Mouse (Mus musculus): ENCODE measurements at regions not wholly inside any gene's neighbourhood (a gene's known extent, or its start where the extent isn't known, plus 50 kb on each side); places are given as distances from the start of the nearest gene placed in this dataset.

GRCm38 (mm10) chr6:103381930-103382329, 128.5 kb upstream of the Chl1 start:
- Histone ChIP-seq H3K9ac (ENCODE audit: control insufficient read depth, low read depth, low read length, poor library complexity, severe bottlenecking) (no peak overlapping the region), H3K79me2 (ENCODE audit: control insufficient read depth, insufficient read depth, low read length, poor library complexity) (no peaks in the 10 kb centered on the region), H3K27me3 (ENCODE audit: control insufficient read depth in 1 of 2, insufficient read depth in 2 of 2, low read length in 2 of 2) (no peaks in the 10 kb centered on the region; a peak in 1 of 4 replicates), H3K36me3 (ENCODE audit: control insufficient read depth in 1 of 2, insufficient read depth in 2 of 2, low read length in 2 of 2) (no peaks in the 10 kb centered on the region), H3K27ac (ENCODE audit: control insufficient read depth, low read depth, low read length) (no peak overlapping the region), H3K4me1 (ENCODE audit: control insufficient read depth in 1 of 2, insufficient read depth in 2 of 2, low read length in 2 of 2) (no peaks in the 10 kb centered on the region), H3K9me3 (replicated peaks; ENCODE audit: insufficient read depth, low read length) (no peaks in the 10 kb centered on the region), H3K4me3 (ENCODE audit: control insufficient read depth in 1 of 2, insufficient read depth in 1 of 2, low read depth in 2 of 2, low read length in 2 of 2) (no peak overlapping the region)
- TF ChIP-seq GABPA (IDR thresholded peaks at IDR 0.05; ENCODE audit: low read depth, low read length) (no peak), GATA1 (IDR thresholded peaks at IDR 0.05; ENCODE audit: low read depth, low read length) (no peak), ZMIZ1 (IDR thresholded peaks at IDR 0.05; ENCODE audit: low read depth, low read length) (no peak), TAL1 (IDR thresholded peaks at IDR 0.05; ENCODE audit: low read length) (no peak), ELF1 (IDR thresholded peaks at IDR 0.05; ENCODE audit: low read depth, low read length) (no peak), RAD21 (IDR thresholded peaks at IDR 0.05; ENCODE audit: low read depth, low read length) (no peak), KAT2A (conservative IDR thresholded peaks at IDR 0.05; ENCODE audit: low read depth, low read length) (no peak), NELFE (IDR thresholded peaks at IDR 0.05; ENCODE audit: low read depth, low read length) (no peak), ZKSCAN1 (IDR thresholded peaks at IDR 0.05; ENCODE audit: low read depth, low read length) (no peak)
- no peak for DNase-seq (ENCODE audit: low read depth, low spot score)

GRCm38 (mm10) chr6:103386591-103386990, 123.8 kb upstream of the Chl1 start:
- Histone ChIP-seq H3K27ac (ENCODE audit: control insufficient read depth, low read depth, low read length) (no peak overlapping the region), H3K27me3 (ENCODE audit: control insufficient read depth in 1 of 2, insufficient read depth in 2 of 2, low read length in 2 of 2) (no peaks in the 10 kb centered on the region), H3K36me3 (ENCODE audit: control insufficient read depth in 1 of 2, insufficient read depth in 2 of 2, low read length in 2 of 2) (no peaks in the 10 kb centered on the region), H3K9ac (ENCODE audit: control insufficient read depth, low read depth, low read length, poor library complexity, severe bottlenecking) (no peak overlapping the region), H3K4me1 (ENCODE audit: control insufficient read depth in 1 of 2, insufficient read depth in 2 of 2, low read length in 2 of 2) (no peaks in the 10 kb centered on the region), H3K9me3 (replicated peaks; ENCODE audit: insufficient read depth, low read length) (no peaks in the 10 kb centered on the region), H3K79me2 (ENCODE audit: control insufficient read depth, insufficient read depth, low read length, poor library complexity) (no peaks in the 10 kb centered on the region), H3K4me3 (ENCODE audit: control insufficient read depth in 1 of 2, insufficient read depth in 1 of 2, low read depth in 2 of 2, low read length in 2 of 2) (no peak overlapping the region)
- TF ChIP-seq MYC (IDR thresholded peaks at IDR 0.05; ENCODE audit: low read depth, low read length) = no peak
- no peak for TF ChIP-seq POLR2AphosphoS2 (IDR thresholded peaks at IDR 0.05; ENCODE audit: low read length)
- TF ChIP-seq TBP (IDR thresholded peaks at IDR 0.05; ENCODE audit: low read depth, low read length) = no peak
- DNase-seq (ENCODE audit: low read depth, low spot score) = no peak

- TF ChIP-seq SMC3 (IDR thresholded peaks at IDR 0.05; ENCODE audit: low read depth, low read length) (no peak), POLR2AphosphoS2 (IDR thresholded peaks at IDR 0.05; ENCODE audit: low read length) (no peak), JUND (IDR thresholded peaks at IDR 0.05; ENCODE audit: low read depth, low read length) (no peak), ETS1 (IDR thresholded peaks at IDR 0.05; ENCODE audit: low read depth, low read length) (no peak), TBP (IDR thresholded peaks at IDR 0.05; ENCODE audit: low read depth, low read length) (no peak), MYB (IDR thresholded peaks at IDR 0.05; ENCODE audit: low read depth, low read length) (no peak), RCOR1 (IDR thresholded peaks at IDR 0.05; ENCODE audit: low read depth, low read length) (no peak), RAD21 (IDR thresholded peaks at IDR 0.05; ENCODE audit: low read depth, low read length) (no peak)
- Histone ChIP-seq H3K4me1 (ENCODE audit: control insufficient read depth in 1 of 2, insufficient read depth in 2 of 2, low read length in 2 of 2) (no peaks in the 10 kb centered on the region), H3K36me3 (ENCODE audit: control insufficient read depth in 1 of 2, insufficient read depth in 2 of 2, low read length in 2 of 2) (no peaks in the 10 kb centered on the region), H3K79me2 (ENCODE audit: control insufficient read depth, insufficient read depth, low read length, poor library complexity) (no peaks in the 10 kb centered on the region), H3K27ac (ENCODE audit: control insufficient read depth, low read depth, low read length) (no peak overlapping the region), H3K9me3 (replicated peaks; ENCODE audit: insufficient read depth, low read length) (no peaks in the 10 kb centered on the region), H3K4me3 (ENCODE audit: control insufficient read depth in 1 of 2, insufficient read depth in 1 of 2, low read depth in 2 of 2, low read length in 2 of 2) (no peak overlapping the region), H3K27me3 (ENCODE audit: control insufficient read depth in 1 of 2, insufficient read depth in 2 of 2, low read length in 2 of 2) (no peaks in the 10 kb centered on the region), H3K9ac (ENCODE audit: control insufficient read depth, low read depth, low read length, poor library complexity, severe bottlenecking) (no peak overlapping the region)
- DNase-seq (ENCODE audit: low read depth, low spot score) = no peak
These were observed 104.4 kb upstream of the Chl1 start for GRCm38 (mm10) chr6:103405961-103406360.

Measured in MEL (cell line).